Mouse (Mus musculus) small intestine, adult 2 months (tissue): ENCODE measurements around the gene Krtap31-1. TPM values are rescaled to one million over a fixed set of nuclear protein-coding genes. Genes with fewer than 3 reads are reported as not detected.
"Not testable (repeated sequence)": the region's sequence is repeated elsewhere in the genome, so short reads cannot be mapped to it uniquely, and the experiment has no call there.

Source experiments
- H3K27ac ChIP-seq: fragments of 200-500 bp; 2 replicates; pipeline ENCODE4 v1.5.1; 2012; ENCODE audit warnings: low read depth, low read length, control low read depth, inconsistent platforms; ENCODE audit not compliant: insufficient read depth
- H3K27me3 ChIP-seq: fragments of 200-500 bp; 2 replicates; pipeline ENCODE4 v1.6.1; 2012; ENCODE audit warnings: mild to moderate bottlenecking, moderate library complexity, low read length, inconsistent platforms; ENCODE audit not compliant: control insufficient read depth, insufficient read depth
- H3K36me3 ChIP-seq: fragments of 200-500 bp; 2 replicates; pipeline ENCODE4 v1.6.1; 2012; ENCODE audit warnings: mild to moderate bottlenecking, low read length, control low read depth, inconsistent platforms; ENCODE audit not compliant: control insufficient read depth, insufficient read depth
- H3K4me1 ChIP-seq: fragments of 200-500 bp; 2 replicates; pipeline ENCODE4 v1.6.1; 2012; ENCODE audit warnings: low read length, inconsistent platforms, mixed read lengths; ENCODE audit not compliant: control insufficient read depth, insufficient read depth, insufficient read length
- H3K4me3 ChIP-seq: fragments of 200-500 bp; 2 replicates; pipeline ENCODE4 v1.5.1; 2012; ENCODE audit warnings: low read depth, mild to moderate bottlenecking, control low read depth, inconsistent platforms, low read length, moderate library complexity
- CTCF ChIP-seq: fragments of 200-500 bp; IDR thresholded peaks from 2 replicates; pipeline ENCODE4 v1.5.1; 2012; ENCODE audit warnings: low read depth, mild to moderate bottlenecking, control low read depth, inconsistent platforms, low read length, moderate library complexity, mixed read lengths; ENCODE audit not compliant: insufficient replicate concordance, insufficient read length; ENCODE audit errors: extremely low read depth
- POLR2A ChIP-seq: fragments of 200-500 bp; IDR thresholded peaks from 2 replicates; pipeline ENCODE4 v1.6.1; 2012; ENCODE audit warnings: low read depth, mild to moderate bottlenecking, control low read depth, inconsistent platforms, low read length, moderate library complexity
- WGBS: fragments of 180-500 bp; shearing (Covaris S2); methylation state at CpG from one replicate; pipeline ENCODE4 v1.1.7; 2018; 5-methylcytosine and 5-hydroxymethylcytosine counted together
- polyA plus RNA-seq: library from polyadenylated mRNA; depleted of rRNA; stranded (reverse); fragments of >200 nt; gene quantifications from 2 replicates; pipeline ENCODE4 v1.2.3, GENCODE M21; 2012; rRNA removed

Krtap31-1 gene
- polyA plus RNA-seq: not detected in 2 replicates

GRCm38 (mm10) chr11:99907620-99908019 lies at the start of gene Krtap31-1:
TSS of gene Krtap31-1 (plus strand) at chr11:99907920.
- Histone ChIP-seq H3K36me3 (no peaks in the 10 kb centered on the region), H3K4me1 (no peaks in the 10 kb centered on the region), H3K27me3 (no peaks in the 10 kb centered on the region), H3K4me3 (no peak within 1 kb of the TSS), H3K27ac (no peak within 1 kb of the TSS)
- TF ChIP-seq POLR2A (no peak), CTCF (no peak)
- WGBS: 73% methylated on average over 2 of the region's 2 CpGs

GRCm38 (mm10) chr11:99858761-99859160 lies 49.0 kb upstream of the Krtap31-1 start:
- no peak overlapping the region for H3K27ac ChIP-seq
- H3K4me1 ChIP-seq: no peaks in the 10 kb centered on the region
- H3K4me3 ChIP-seq: no peak overlapping the region
- no peaks in the 10 kb centered on the region for H3K27me3 ChIP-seq
- H3K36me3 ChIP-seq: no peaks in the 10 kb centered on the region
- TF ChIP-seq CTCF (no peak), POLR2A (no peak)
- WGBS: 53% methylated on average over 2 of the region's 2 CpGs

- WGBS: 38% methylated on average over 1 of the region's 1 CpGs
- H3K27ac ChIP-seq, H3K4me1 ChIP-seq, H3K27me3 ChIP-seq, H3K4me3 ChIP-seq, H3K36me3 ChIP-seq: not testable (repeated sequence)
Measured at GRCm38 (mm10) chr11:99864176-99864575, 43.5 kb upstream of the Krtap31-1 start, which contains the start of gene Gm11559. TSS of gene Gm11559 (plus strand) at chr11:99864476.

GRCm38 (mm10) chr11:99873089-99873488 lies 34.6 kb upstream of the Krtap31-1 start, which contains the start of gene Krtap9-1:
TSS of gene Krtap9-1 (plus strand) at chr11:99873389.
- H3K27ac ChIP-seq, H3K4me1 ChIP-seq, H3K4me3 ChIP-seq, H3K36me3 ChIP-seq, H3K27me3 ChIP-seq: not testable (repeated sequence)
- WGBS: 72% methylated on average over 1 of the region's 1 CpGs

GRCm38 (mm10) chr11:99878887-99879286 lies 28.8 kb upstream of the Krtap31-1 start, which contains the start of gene Gm11567:
TSS of gene Gm11567 (plus strand) at chr11:99879187.
- H3K27ac ChIP-seq, H3K27me3 ChIP-seq, H3K4me1 ChIP-seq, H3K36me3 ChIP-seq, H3K4me3 ChIP-seq: not testable (repeated sequence)
- WGBS: 13% methylated on average over 1 of the region's 1 CpGs

- no peak for TF ChIP-seq POLR2A
- TF ChIP-seq CTCF: no peak
- Histone ChIP-seq H3K36me3 (no peaks in the 10 kb centered on the region), H3K27ac (no peak within 1 kb of the TSS), H3K27me3 (no peaks in the 10 kb centered on the region; the same call in 1 of the 2 replicates), H3K4me1 (no peaks in the 10 kb centered on the region), H3K4me3 (no peak within 1 kb of the TSS)
- 84% methylated on average over 3 of the region's 3 CpGs for WGBS
Measured at GRCm38 (mm10) chr11:99914451-99914850, 6.7 kb downstream of the Krtap31-1 start, which contains the start of gene Gm11565. TSS of gene Gm11565 (plus strand) at chr11:99914751.

GRCm38 (mm10) chr11:99935991-99936390 lies 28.3 kb downstream of the Krtap31-1 start, which contains the start of gene Krtap31-2:
TSS of gene Krtap31-2 (plus strand) at chr11:99936291.
- Histone ChIP-seq H3K4me3 (no peak within 1 kb of the TSS), H3K36me3 (no peaks in the 10 kb centered on the region), H3K27me3 (no peaks in the 10 kb centered on the region), H3K4me1 (no peaks in the 10 kb centered on the region), H3K27ac (no peak within 1 kb of the TSS)
- TF ChIP-seq CTCF: no peak
- TF ChIP-seq POLR2A: no peak
- 82% methylated on average over 1 of the region's 1 CpGs for WGBS

GRCm38 (mm10) chr11:99937751-99938264 lies 30.1 kb downstream of the Krtap31-1 start:
- Histone ChIP-seq H3K27me3 (no peaks in the 10 kb centered on the region), H3K4me1 (no peaks in the 10 kb centered on the region), H3K36me3 (no peaks in the 10 kb centered on the region), H3K4me3 (no peak overlapping the region), H3K27ac (no peak overlapping the region)
- no peak for TF ChIP-seq POLR2A
- 75% methylated on average over 9 of the region's 9 CpGs for whole genome bisulfite sequencing
